Mouse (Mus musculus) heart, embryonic 13.5 days (tissue): ENCODE measurements around the gene Ogg1. TPM values are rescaled to one million over a fixed set of nuclear protein-coding genes. Genes with fewer than 3 reads are reported as not detected.
A peak's percentile ranks its signal among the peaks of the same experiment; 100 is the strongest.

Experiments
- ATAC-seq: fragments of 200-750 bp; cut with Nextera tagmentation; 2 replicates; pipeline ENCODE4 v1.8.0; 2017; ENCODE audit warnings: moderate TSS enrichment; ENCODE audit not compliant: insufficient number of reproducible peaks, low FRiP score, low TSS enrichment; ENCODE audit errors: extremely low read depth
- H3K27ac ChIP-seq: fragments of 300-500 bp; sonication (generic); replicated peaks from 2 replicates; pipeline ENCODE4 v1.5.1; 2015; ENCODE audit warnings: moderate library complexity, mild to moderate bottlenecking, inconsistent platforms
- H3K27me3 ChIP-seq: fragments of 300-500 bp; sonication (generic); replicated peaks from 2 replicates; pipeline ENCODE4 v1.6.1; 2015; ENCODE audit warnings: mild to moderate bottlenecking, inconsistent platforms
- H3K36me3 ChIP-seq: fragments of 300-500 bp; sonication (generic); 2 replicates; pipeline ENCODE4 v1.6.1; 2015; ENCODE audit warnings: mild to moderate bottlenecking, inconsistent platforms
- H3K4me1 ChIP-seq: fragments of 300-500 bp; sonication (generic); 2 replicates; pipeline ENCODE4 v1.6.1; 2015; ENCODE audit warnings: inconsistent platforms
- H3K4me2 ChIP-seq: fragments of 300-500 bp; sonication (generic); 2 replicates; pipeline ENCODE4 v1.6.1; 2015; ENCODE audit warnings: inconsistent platforms, mild to moderate bottlenecking, moderate library complexity
- H3K4me3 ChIP-seq: fragments of 300-500 bp; sonication (generic); 2 replicates; pipeline ENCODE4 v1.5.1; 2015; ENCODE audit warnings: moderate library complexity, mild to moderate bottlenecking, inconsistent platforms
- H3K9ac ChIP-seq: fragments of 300-500 bp; sonication (generic); 2 replicates; pipeline ENCODE4 v1.6.1; 2015; ENCODE audit warnings: inconsistent platforms, mild to moderate bottlenecking, moderate library complexity
- H3K9me3 ChIP-seq: fragments of 300-500 bp; sonication (generic); 2 replicates; pipeline ENCODE4 v1.6.1; 2016; ENCODE audit warnings: inconsistent platforms
- WGBS: fragments of 180-500 bp; shearing (Covaris S2); methylation state at CpG from one replicate; pipeline ENCODE4 v1.1.7; 2015; ENCODE audit warnings: mixed read lengths; 5-methylcytosine and 5-hydroxymethylcytosine counted together
- polyA plus RNA-seq: library from polyadenylated mRNA; unstranded; fragments of >200 nt; fragmentation: Nextera tagmentation; extraction: Ambion mirVana; gene quantifications from 2 replicates; pipeline ENCODE4 v1.2.1, GENCODE M21; 2015

Ogg1 gene
- polyA plus RNA-seq, 1 experiment from 2014 or later: 9.5 TPM

DNA sequence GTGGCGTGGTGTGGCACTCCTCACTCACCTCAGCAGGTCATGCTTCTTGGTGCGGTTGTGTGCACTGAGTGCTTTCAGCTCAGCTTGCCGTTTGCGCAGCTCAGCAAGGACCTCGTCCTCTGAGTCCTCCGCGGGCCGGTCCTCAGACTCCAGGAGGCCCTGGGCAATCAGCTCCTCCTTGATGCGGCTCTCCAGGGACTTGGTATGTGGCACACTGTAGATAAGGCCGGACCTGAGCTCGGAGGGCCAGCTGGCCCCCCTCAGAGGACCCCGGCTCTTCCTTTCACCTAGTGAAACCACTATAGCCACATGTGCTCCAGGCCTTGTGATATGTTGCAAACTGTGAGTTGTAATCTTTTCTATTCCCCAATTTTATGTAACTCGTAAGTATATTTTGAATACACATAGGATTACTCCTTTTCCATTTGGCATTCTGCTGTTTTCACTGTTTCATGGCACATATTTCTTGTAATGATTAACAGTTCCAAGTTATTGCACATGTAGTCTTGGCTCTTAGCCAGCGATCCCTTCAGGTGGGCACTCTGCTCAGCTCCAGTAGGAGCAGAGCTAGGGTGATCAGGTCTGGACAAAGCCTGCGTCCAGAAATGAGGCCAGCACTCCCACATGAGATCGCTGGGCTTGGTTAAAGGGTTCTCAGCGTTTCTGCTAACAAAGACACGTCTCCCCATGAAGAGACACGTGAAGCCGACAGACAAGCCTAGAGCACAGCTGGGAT is 43.6 kb downstream of the Ogg1 start:
- Histone ChIP-seq H3K27ac (no peak overlapping the region), H3K36me3 (peaks cover 91% of the 10 kb centered on the region), H3K27me3 (no peaks in the 10 kb centered on the region), H3K9ac (no peak overlapping the region), H3K4me3 (no peak overlapping the region), H3K4me1 (no peaks in the 10 kb centered on the region), H3K4me2 (no peak overlapping the region), H3K9me3 (no peaks in the 10 kb centered on the region)
- ATAC-seq: no peak; the same call in 1 of the 2 replicates
- WGBS: 86% methylated on average over 20 of the region's 20 CpGs

- ATAC-seq: no peak
- whole genome bisulfite sequencing: 85% methylated on average over 4 of the region's 4 CpGs
- no peaks in the 10 kb centered on the region for H3K9me3 ChIP-seq
- H3K4me1 ChIP-seq: peaks cover 6% of the 10 kb centered on the region
- no peaks in the 10 kb centered on the region for H3K27me3 ChIP-seq
- no peak overlapping the region for H3K27ac ChIP-seq
- peaks cover 75% of the 10 kb centered on the region for H3K36me3 ChIP-seq
- no peak overlapping the region for H3K4me3 ChIP-seq
- H3K4me2 ChIP-seq: no peak overlapping the region
- no peak overlapping the region for H3K9ac ChIP-seq
Observed at GRCm38 (mm10) chr6:113373491-113373890, 46.7 kb downstream of the Ogg1 start.

GRCm38 (mm10) chr6:113377172-113377495 is 50.4 kb downstream of the Ogg1 start:
- Histone ChIP-seq H3K4me1 (peaks cover 24% of the 10 kb centered on the region), H3K4me3 (peak overlapping the region; percentile 96), H3K9ac (peak overlapping the region; percentile 97), H3K27me3 (no peaks in the 10 kb centered on the region), H3K36me3 (peaks cover 57% of the 10 kb centered on the region), H3K9me3 (no peaks in the 10 kb centered on the region), H3K27ac (peak overlapping the region; percentile 96), H3K4me2 (peak overlapping the region; percentile 94)
- 6% methylated on average over 7 of the region's 7 CpGs for WGBS
- ATAC-seq: no peak

GRCm38 (mm10) chr6:113377496-113378385 is 51.0 kb downstream of the Ogg1 start, which contains the start of the genes Tada3 and Arpc4:
Gene Tada3 (minus strand): TSS chr6:113377883.
Gene Arpc4 (plus strand): TSS chr6:113378115.
- H3K36me3 ChIP-seq: peaks cover 57% of the 10 kb centered on the region
- H3K4me1 ChIP-seq: peaks cover 24% of the 10 kb centered on the region
- ATAC-seq: peak; percentile 90
- under 1% methylated on average over 58 of the region's 61 CpGs for WGBS
- peak within 1 kb of the TSS; percentile 94 for H3K4me2 ChIP-seq
- H3K27me3 ChIP-seq: no peaks in the 10 kb centered on the region
- peak within 1 kb of the TSS; percentile 96 for H3K4me3 ChIP-seq
- H3K27ac ChIP-seq: peak within 1 kb of the TSS; percentile 96
- H3K9ac ChIP-seq: peak within 1 kb of the TSS; percentile 97
- no peaks in the 10 kb centered on the region for H3K9me3 ChIP-seq

DNA sequence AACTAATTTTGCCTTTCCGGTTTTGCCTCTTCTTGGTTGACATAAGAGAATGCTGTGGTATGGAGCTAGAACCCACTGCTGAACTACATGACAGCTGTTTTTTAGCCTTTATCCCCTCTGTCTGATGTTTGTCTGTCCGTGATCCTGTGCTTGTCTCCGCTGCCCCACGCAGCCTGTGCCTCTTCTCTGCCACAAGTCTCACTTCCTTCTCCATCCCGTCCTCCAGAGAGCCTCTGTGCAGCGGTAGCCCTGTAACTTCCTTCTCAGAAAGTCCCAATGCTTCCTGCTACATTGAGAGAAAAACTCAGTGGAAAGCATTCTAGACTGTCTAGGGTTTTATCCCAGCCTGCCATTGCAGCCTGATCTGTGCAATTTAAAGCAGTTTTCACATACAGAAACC is 52.5 kb downstream of the Ogg1 start:
- 63% methylated on average over 6 of the region's 6 CpGs for WGBS
- H3K36me3 ChIP-seq: peaks cover 57% of the 10 kb centered on the region
- ATAC-seq: no peak

DNA sequence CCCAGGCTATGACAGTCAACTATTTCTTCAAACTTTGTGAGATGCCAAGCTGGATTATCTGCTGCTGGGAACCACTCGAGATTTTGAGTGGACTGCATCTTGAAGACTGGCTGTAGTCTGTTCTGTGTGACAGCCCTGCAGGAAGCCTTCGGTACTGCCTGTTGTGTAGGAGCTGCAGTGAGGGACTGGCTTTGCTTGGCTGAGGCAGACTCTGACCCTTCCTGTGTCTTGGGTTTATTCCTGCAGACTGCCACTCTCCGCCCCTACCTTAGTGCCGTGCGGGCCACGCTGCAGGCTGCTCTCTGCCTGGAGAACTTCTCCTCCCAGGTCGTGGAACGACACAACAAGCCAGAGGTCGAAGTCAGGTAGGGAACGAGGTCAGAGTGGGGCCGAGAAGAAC is 53.7 kb downstream of the Ogg1 start:
- Histone ChIP-seq H3K36me3 (peaks cover 57% of the 10 kb centered on the region), H3K27me3 (no peaks in the 10 kb centered on the region), H3K9me3 (no peaks in the 10 kb centered on the region), H3K4me2 (no peak overlapping the region), H3K4me1 (peaks cover 24% of the 10 kb centered on the region), H3K27ac (no peak overlapping the region), H3K4me3 (no peak overlapping the region), H3K9ac (no peak overlapping the region)
- WGBS: 86% methylated on average over 11 of the region's 11 CpGs
- no peak for ATAC-seq

More for the DNA sequence above, 52.5 kb downstream of the Ogg1 start:
- H3K9ac ChIP-seq: peak overlapping the region; percentile 97
- no peak overlapping the region for H3K27ac ChIP-seq
- H3K9me3 ChIP-seq: no peaks in the 10 kb centered on the region
- H3K4me1 ChIP-seq: peaks cover 24% of the 10 kb centered on the region
- no peaks in the 10 kb centered on the region for H3K27me3 ChIP-seq
- peak overlapping the region; percentile 94 for H3K4me2 ChIP-seq
- peak overlapping the region; percentile 96 for H3K4me3 ChIP-seq

GRCm38 (mm10) chr6:113384351-113384927 is 57.7 kb downstream of the Ogg1 start:
- Histone ChIP-seq H3K27me3 (no peaks in the 10 kb centered on the region), H3K4me1 (peaks cover 9% of the 10 kb centered on the region), H3K9ac (no peak overlapping the region), H3K27ac (no peak overlapping the region), H3K36me3 (peaks cover 92% of the 10 kb centered on the region), H3K4me2 (no peak overlapping the region), H3K4me3 (no peak overlapping the region), H3K9me3 (no peaks in the 10 kb centered on the region)
- no peak for ATAC-seq
- 91% methylated on average over 8 of the region's 8 CpGs for WGBS

Other genes with a start within 250 kb of the Ogg1 start
- 49.5 and 55.8 TPM in 2 replicates for gene Setd5, start 249.6 kb upstream of the Ogg1 start, polyA plus RNA-seq
- gene Lhfpl4, start 131.6 kb upstream of the Ogg1 start, polyA plus RNA-seq: 0.36 and 0.62 TPM in 2 replicates
- gene Mtmr14, start 89.1 kb upstream of the Ogg1 start, polyA plus RNA-seq: 23.5 and 23.6 TPM in 2 replicates
- gene Cpne9, start 44.7 kb upstream of the Ogg1 start, polyA plus RNA-seq: 0.22 TPM in 1 of 2 replicates, not detected in the other
- gene Brpf1, start 19.8 kb upstream of the Ogg1 start, polyA plus RNA-seq: 11.1 and 11.6 TPM in 2 replicates
- gene Camk1, start 17.0 kb downstream of the Ogg1 start, polyA plus RNA-seq: 109 and 115 TPM in 2 replicates
- gene Tada3, start 50.9 kb downstream of the Ogg1 start, polyA plus RNA-seq: 39.6 and 41.5 TPM in 2 replicates
- 264 and 283 TPM in 2 replicates for gene Arpc4, start 51.1 kb downstream of the Ogg1 start, polyA plus RNA-seq
- 1.7 and 2.0 TPM in 2 replicates for gene Ttll3, start 62.3 kb downstream of the Ogg1 start, polyA plus RNA-seq
- gene Rpusd3, start 92.4 kb downstream of the Ogg1 start, polyA plus RNA-seq: 13.6 and 17.9 TPM in 2 replicates
- not detected in 2 replicates for gene Cidec, start 108.8 kb downstream of the Ogg1 start, polyA plus RNA-seq
- 59.5 and 67.6 TPM in 2 replicates for gene Jagn1, start 115.6 kb downstream of the Ogg1 start, polyA plus RNA-seq
- gene Il17re, start 131.5 kb downstream of the Ogg1 start, polyA plus RNA-seq: 1.1 and 1.2 TPM in 2 replicates
- gene Il17rc, start 144.5 kb downstream of the Ogg1 start, polyA plus RNA-seq: 4.4 and 6.7 TPM in 2 replicates
- gene Creld1, start 156.3 kb downstream of the Ogg1 start, polyA plus RNA-seq: 37.6 and 46.9 TPM in 2 replicates
- 0.20 and 0.36 TPM in 2 replicates for gene Prrt3, start 175.0 kb downstream of the Ogg1 start, polyA plus RNA-seq
- gene Emc3, start 204.7 kb downstream of the Ogg1 start, polyA plus RNA-seq: 76.5 and 86.7 TPM in 2 replicates
- gene Fancd2, start 204.7 kb downstream of the Ogg1 start, polyA plus RNA-seq: 7.7 and 8.0 TPM in 2 replicates